Mouse (Mus musculus): ENCODE measurements around the gene Sbk3. TPM values are rescaled to one million over a fixed set of nuclear protein-coding genes. Genes with fewer than 3 reads are reported as not detected.

The Sbk3 gene
- polyA plus RNA-seq, 1 experiment: 0.25 TPM

DNA sequence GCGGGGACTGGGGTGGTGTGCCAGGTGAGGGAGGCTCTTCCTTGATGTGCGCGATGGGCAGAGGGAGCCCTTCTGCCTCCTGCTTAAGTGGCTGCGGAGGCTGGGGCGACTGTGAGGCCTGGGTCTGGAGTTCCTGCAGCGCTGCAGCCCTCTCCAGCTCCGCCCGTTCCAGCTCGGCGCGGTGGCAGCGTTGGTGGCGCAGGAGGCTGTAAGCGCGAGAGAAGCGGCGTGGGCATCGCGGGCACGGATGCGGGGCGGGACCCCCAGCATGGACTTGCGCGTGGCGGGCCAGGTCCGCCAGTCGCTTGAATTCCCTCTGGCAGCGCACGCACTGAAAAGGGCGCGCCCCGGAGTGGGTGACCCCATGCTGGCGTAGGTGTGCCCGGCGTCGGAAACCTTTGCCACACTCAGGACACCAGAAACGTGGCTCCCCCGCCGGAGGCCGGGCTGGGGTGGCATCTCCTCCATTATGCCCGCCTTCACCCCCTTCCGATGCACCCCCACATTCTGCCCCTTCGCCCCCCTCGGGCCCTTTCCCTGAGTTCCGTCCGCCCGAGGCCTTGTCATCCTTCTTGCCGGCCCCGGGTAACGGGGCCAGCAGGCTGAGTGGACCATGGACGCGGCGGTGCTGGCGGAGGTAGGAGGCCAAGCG lies 22.5 kb upstream of the Sbk3 start:
- no peak for DNase-seq (ENCODE audit: low spot score)

GRCm38 (mm10) chr7:4988250-4988649 lies 17.3 kb upstream of the Sbk3 start:
- DNase-seq (ENCODE audit: low spot score): no peak

GRCm38 (mm10) chr7:4976832-4977231 lies 5.9 kb upstream of the Sbk3 start:
- DNase-seq (ENCODE audit: low spot score): no peak

- no peak for DNase-seq (ENCODE audit: low spot score)
Observed at GRCm38 (mm10) chr7:4975455-4975854, 4.5 kb upstream of the Sbk3 start.

DNA sequence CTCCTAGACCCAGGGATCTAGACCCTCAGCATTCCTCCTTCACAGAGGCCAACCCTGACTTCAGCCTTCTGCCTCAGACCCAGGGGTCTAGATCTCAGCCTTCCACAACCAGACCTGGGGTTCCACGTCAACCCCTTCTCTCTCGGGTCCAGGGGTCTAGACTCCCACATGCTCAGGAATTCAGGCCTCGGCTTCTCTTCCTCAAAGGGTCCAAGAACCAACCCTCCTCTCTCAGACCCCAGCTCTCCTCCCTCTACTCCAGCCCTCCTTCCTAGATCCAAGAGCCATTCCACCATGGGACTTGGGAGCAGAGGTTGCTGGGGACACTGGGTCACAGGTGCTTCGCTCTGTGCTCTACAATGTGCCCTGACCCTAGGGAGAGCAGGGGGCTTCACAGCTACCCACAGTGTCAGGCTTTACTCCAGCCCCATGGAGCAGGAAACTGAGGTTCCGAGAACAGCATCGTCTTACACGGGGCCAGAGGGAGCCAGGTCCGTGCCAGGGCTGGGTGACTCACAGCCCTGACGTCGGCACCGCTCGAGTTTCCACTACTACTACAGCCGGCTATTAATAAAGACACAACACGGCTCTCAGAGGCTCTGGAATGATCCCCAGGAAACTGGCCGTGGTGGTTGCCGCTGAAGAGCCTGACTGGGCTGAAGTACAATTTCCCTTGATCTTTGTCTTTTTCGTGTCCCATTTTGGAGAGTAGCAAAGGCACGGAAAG lies 1.5 kb upstream of the Sbk3 start:
- no peak for DNase-seq (ENCODE audit: low spot score)

GRCm38 (mm10) chr7:4971710-4972109 lies 742 bp upstream of the Sbk3 start:
- DNase-seq (ENCODE audit: low spot score): no peak

DNA sequence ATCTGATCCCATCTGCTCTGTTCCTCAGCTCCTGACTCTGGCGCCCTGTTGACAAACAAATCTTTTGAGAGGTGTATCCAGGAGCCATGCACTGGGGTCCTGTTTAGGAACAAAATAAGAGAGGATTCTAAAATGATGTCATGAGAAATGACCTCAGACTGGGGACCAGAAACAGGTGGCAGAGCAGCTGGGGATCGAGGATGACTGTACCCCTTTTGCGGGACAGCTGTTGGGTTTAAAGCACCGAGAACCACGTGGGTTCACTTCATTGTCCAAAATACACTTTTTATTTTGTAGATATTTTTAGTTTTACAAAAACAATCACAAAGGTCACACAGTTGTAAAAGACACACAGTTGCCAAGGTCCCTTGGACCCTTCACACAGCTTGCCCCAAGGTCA lies 6.0 kb downstream of the Sbk3 start:
- no peak for DNase-seq (ENCODE audit: low spot score)

DNA sequence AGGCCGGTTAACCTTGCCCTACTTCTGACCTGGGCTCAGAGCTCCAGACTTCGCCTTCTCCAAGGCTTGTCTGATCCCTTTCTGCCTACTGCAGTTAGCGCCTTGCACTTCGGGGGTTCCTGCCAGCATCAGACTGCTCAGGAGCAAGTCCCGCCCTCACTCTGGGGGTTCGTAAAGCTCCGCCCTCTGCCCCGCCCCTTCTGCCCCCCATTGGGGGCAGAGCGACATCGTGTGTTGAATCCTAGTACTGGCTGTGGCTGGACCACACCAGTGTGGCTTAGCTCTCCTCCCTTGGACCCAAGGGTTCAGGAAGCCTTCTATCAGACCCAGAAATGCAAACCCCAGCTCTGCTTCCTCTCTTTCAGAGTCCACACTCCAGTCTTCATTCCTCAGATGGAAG lies 6.7 kb downstream of the Sbk3 start, which contains the start of gene Sbk2:
Gene Sbk2, minus strand, starts transcription at position 135 of the 400 bp plus-strand sequence.
- DNase-seq (ENCODE audit: low spot score): no peak

DNA sequence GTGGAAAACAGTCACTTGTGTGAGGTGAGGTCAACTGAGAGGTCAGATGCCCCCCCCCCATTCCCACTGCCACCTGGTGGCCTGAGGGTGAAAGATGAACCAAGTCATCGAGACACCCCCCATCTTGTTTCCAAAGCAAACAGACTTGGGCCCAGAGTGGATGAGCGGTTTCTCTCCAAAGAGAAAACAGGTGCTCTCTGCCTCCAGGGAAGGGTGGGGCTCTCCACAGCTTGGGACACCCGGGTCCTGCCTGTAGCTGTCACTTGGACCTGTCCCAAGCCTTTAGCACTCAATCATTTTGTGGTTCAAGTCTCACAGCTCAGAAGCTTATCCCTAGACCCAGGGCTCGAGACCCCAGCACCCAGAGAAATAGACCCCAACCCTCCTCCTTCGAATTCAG lies 7.4 kb downstream of the Sbk3 start:
- no peak for DNase-seq (ENCODE audit: low spot score)

- DNase-seq (ENCODE audit: low spot score): no peak
Observed at GRCm38 (mm10) chr7:4957361-4957760, 13.6 kb downstream of the Sbk3 start.

GRCm38 (mm10) chr7:4953815-4954445 lies 17.0 kb downstream of the Sbk3 start:
- DNase-seq (ENCODE audit: low spot score): no peak

DNA sequence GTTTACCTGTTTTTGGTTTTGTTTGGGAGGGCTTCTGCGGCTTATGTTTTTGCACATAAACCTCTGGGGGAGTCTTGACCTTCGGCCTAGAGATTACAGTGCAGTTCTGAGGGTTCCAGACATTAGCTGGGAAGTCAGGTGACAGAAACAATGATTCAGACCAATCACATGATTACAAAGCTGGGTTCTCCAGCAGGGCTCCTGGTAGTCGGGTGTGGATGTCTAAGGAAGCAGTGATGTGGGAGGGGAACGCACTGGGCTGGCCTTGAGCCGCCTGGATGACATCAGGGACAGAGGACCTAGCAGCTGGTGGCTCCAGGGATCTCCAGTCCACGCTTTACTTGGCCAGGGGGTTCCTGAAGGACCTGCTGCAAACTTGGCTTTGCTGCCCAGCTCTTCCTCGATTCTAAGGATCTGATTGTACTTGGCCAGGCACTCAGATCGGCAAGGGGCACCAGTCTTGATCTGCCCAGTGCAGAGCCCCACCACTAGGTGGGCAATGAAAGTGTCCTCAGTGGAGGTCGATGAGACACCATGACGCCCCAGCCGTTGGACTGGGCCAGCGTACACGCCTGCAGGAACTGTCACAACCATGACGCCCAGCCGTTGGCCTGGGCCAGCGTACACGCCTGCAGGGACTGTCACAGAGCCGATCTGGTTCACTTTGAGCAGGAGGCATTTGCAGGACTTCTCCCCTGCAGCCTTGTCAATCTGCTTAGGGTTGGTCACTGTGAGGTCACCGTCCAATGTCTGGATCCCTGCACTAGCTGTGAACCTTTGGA lies 20.2 kb downstream of the Sbk3 start:
- no peak for DNase-seq (ENCODE audit: low spot score)

GRCm38 (mm10) chr7:4948386-4948785 lies 22.6 kb downstream of the Sbk3 start:
- no peak for DNase-seq (ENCODE audit: low spot score)

- DNase-seq (ENCODE audit: low spot score): no peak
Observed at GRCm38 (mm10) chr7:4947855-4948254, 23.1 kb downstream of the Sbk3 start.

GRCm38 (mm10) chr7:4943223-4943815 lies 27.6 kb downstream of the Sbk3 start:
- peak; percentile 88 for DNase-seq (ENCODE audit: low spot score)

GRCm38 (mm10) chr7:4942673-4943072 lies 28.3 kb downstream of the Sbk3 start:
- DNase-seq (ENCODE audit: low spot score): no peak

DNA sequence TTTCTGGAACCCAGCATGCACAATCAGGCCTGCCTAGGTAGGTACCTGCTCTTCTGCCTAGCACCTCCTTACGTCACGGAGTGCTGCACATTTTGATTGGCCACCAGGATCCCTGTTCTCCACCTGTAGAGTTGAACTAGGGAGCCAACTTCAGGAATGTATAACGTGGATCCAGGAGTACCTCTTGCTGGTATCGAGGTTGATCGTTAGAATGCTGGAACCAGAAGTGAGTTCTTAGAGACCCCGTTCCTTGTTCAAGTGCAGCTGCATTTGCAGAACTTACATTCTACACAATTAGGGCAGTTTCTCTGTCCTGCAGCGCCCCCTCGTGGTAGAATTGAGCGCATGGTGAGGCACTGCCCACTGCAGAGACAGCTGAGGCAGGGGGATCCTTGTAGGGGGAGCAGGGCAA lies 30.9 kb downstream of the Sbk3 start:
- DNase-seq (ENCODE audit: low spot score): peak; percentile 76

DNA sequence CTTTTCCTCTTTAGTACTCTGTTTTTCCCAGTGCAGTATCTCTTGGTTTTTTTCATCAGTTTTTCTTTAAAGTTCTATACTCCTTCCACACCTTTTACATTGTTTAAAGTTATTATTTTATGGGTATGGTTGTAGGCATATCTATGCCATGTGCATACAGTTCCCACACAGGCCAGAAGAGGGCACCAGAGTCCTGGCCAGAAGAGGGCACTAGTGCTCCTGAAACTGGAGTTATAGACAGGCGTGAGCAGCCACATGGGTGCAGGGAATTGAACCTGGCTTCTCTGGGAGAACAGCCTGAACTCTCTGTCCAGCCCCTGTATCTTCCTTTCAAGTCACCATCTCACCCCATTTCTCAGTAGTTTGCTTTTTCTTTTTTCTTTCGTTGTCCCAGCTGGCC lies 32.5 kb downstream of the Sbk3 start:
- DNase-seq (ENCODE audit: low spot score): no peak

DNA sequence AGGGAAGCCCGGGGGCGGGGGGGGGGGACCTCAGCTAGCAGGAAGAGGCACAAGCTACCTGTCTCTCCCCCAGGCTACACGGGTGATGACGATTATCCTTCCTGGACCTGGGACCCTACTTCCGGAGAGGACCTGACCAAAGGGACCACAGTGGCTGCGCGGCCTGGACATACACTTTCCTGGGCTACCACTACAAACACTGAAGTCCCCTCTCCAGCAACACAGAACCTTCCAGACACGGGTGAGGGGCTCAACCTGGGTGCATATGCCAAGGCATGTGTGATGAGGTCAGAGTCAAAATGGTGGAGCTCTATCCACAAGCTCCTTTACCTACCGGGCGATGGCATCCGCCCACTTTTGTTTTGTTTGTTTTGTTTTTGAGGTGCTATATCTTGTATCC lies 33.6 kb downstream of the Sbk3 start:
- DNase-seq (ENCODE audit: low spot score): no peak

- no peak for DNase-seq (ENCODE audit: low spot score)
Observed at GRCm38 (mm10) chr7:4936832-4937231, 34.1 kb downstream of the Sbk3 start.

DNA sequence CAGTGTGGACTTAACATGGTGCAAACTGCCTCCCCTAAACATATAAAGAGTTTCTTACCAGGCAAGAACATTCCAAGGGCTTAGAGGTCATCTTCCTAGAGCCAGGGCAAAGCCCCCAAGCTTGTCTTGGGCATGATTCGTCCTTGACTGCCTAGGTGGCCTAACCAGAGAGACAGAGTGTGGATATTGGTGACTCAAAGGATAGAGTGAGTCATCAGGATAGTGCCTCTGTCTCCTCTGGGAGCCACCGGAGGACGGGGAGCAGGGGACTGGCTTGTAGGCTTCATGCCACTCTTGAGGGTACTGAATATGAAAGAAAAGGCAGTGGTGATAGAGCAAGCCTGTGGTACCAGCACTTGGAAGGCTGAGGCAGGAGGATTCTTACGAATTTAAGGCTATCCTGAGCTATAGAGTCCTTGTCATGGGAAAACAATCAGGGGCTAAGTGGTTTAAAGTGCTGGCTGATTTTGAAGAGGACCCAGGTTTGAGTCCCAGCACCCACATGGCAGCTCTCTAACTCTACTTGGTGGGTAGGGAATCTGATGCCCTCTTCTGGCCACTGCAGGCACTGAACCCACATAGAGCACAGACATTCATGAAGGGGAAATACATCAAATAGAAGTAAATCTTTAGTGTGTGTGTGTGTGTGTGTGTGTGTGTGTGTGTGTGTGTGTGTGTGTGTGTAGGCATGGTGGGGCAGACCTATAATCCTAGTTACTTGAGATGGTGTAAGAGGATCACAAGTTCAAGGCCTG lies 36.6 kb downstream of the Sbk3 start:
- no peak for DNase-seq (ENCODE audit: low spot score)
